Mouse (Mus musculus): Measurements from ENCODE around the gene Rho. TPM values are rescaled to one million over a fixed set of nuclear protein-coding genes. Genes with fewer than 3 reads are reported as not detected.
A peak's percentile ranks its signal among the peaks of the same experiment; 100 is the strongest.

Rho gene
- total RNA-seq, 2 experiments from 2014 or later = 0.25 TPM; not detected in 1

- intact Hi-C loops (cut with DNase I) = no loop called here
- no peak for DNase-seq (ENCODE audit: low spot score in 2 of 2)
These were observed 39.9 kb downstream of the Rho start for GRCm38 (mm10) chr6:115971273-115972060.

GRCm38 (mm10) chr6:115972083-115972764 lies 40.7 kb downstream of the Rho start:
- no peak for DNase-seq (ENCODE audit: low spot score in 2 of 2)
- intact Hi-C loops (cut with DNase I) = no loop called here

GRCm38 (mm10) chr6:115973139-115973875 lies 41.8 kb downstream of the Rho start:
- intact Hi-C loops (cut with DNase I) = no loop called here
- DNase-seq (ENCODE audit: low spot score in 2 of 2) = no peak

GRCm38 (mm10) chr6:115973881-115974662 lies 42.5 kb downstream of the Rho start:
- intact Hi-C loops (cut with DNase I) = no loop called here
- no peak for DNase-seq (ENCODE audit: low spot score in 2 of 2)

- DNase-seq (ENCODE audit: low spot score in 2 of 2) = no peak
- intact Hi-C loops (cut with DNase I) = no loop called here
These were observed 44.1 kb downstream of the Rho start for GRCm38 (mm10) chr6:115975606-115976005.

GRCm38 (mm10) chr6:115977810-115978209 lies 46.3 kb downstream of the Rho start:
- intact Hi-C loops (cut with DNase I) = no loop called here

GRCm38 (mm10) chr6:115978596-115978995 lies 47.0 kb downstream of the Rho start:
- DNase-seq (ENCODE audit: low spot score in 2 of 2) = no peak
- intact Hi-C loops (cut with DNase I) = no loop called here

More at GRCm38 (mm10) chr6:115977810-115978209, 46.3 kb downstream of the Rho start:
- no peak for DNase-seq (ENCODE audit: low spot score in 2 of 2)

- intact Hi-C loops (cut with DNase I) = no loop called here
- DNase-seq (ENCODE audit: low spot score in 2 of 2) = no peak
These were observed 51.3 kb downstream of the Rho start for GRCm38 (mm10) chr6:115982889-115983288.

- no peak for DNase-seq (ENCODE audit: low spot score in 2 of 2)
- intact Hi-C loops (cut with DNase I) = no loop called here
These were observed 51.9 kb downstream of the Rho start for GRCm38 (mm10) chr6:115983306-115984038.

- DNase-seq (ENCODE audit: low spot score in 2 of 2) = no peak
- intact Hi-C loops (cut with DNase I) = no loop called here
These were observed 53.0 kb downstream of the Rho start for GRCm38 (mm10) chr6:115984580-115984979.

- DNase-seq (ENCODE audit: low spot score in 2 of 2) = no peak
- intact Hi-C loops (cut with DNase I) = no loop called here
These were observed 54.1 kb downstream of the Rho start for GRCm38 (mm10) chr6:115985622-115986021.

GRCm38 (mm10) chr6:115986472-115987095 lies 55.0 kb downstream of the Rho start:
- intact Hi-C loops (cut with DNase I) = no loop called here
- DNase-seq (ENCODE audit: low spot score in 2 of 2) = no peak

GRCm38 (mm10) chr6:115987096-115987747 lies 55.7 kb downstream of the Rho start:
- no peak for DNase-seq (ENCODE audit: low spot score in 2 of 2)
- intact Hi-C loops (cut with DNase I) = no loop called here

- DNase-seq (ENCODE audit: low spot score in 2 of 2) = no peak
- intact Hi-C loops (cut with DNase I) = no loop called here
These were observed 57.5 kb downstream of the Rho start for GRCm38 (mm10) chr6:115989032-115989431.

- intact Hi-C loops (cut with DNase I) = loop anchor here (2.0 to 5.0 kb wide), 2 partner anchors 75 to 137 kb away; partner anchors contain the start of genes Ift122 and Mbd4
- DNase-seq (ENCODE audit: low spot score in 2 of 2) = peak; percentile 59 to 82
These were observed 58.1 kb downstream of the Rho start for GRCm38 (mm10) chr6:115989607-115990006.

All from left cerebral cortex, postnatal 25 days (tissue).